Mouse (Mus musculus) left cerebral cortex, postnatal 36 days (tissue): ENCODE data around the gene Gar1. TPM values are rescaled to one million over a fixed set of nuclear protein-coding genes. Genes with fewer than 3 reads are reported as not detected.

Source experiments
- DNase-seq, 2 experiments: peaks; one replicate each; pipeline ENCODE4 v3.0.0; 2021 to 2022; ENCODE audit warnings: low spot score in 2 of 2, mixed read lengths in 1 of 2
- intact Hi-C: fragments of 180-260 bp; cut with DNase I; formaldehyde crosslinking; loops from one replicate; pipeline ENCODE4 v1.15.1; 2025
- total RNA-seq, 2 experiments: library from RNA; stranded (reverse); gene quantifications; 2 replicates each; pipeline ENCODE4 v1.2.3; 2021

Gar1 gene
- total RNA-seq, 2 experiments from 2014 or later, result 40.5 to 46.1 TPM

- intact Hi-C loops, result loop anchor here (5.0 kb wide), 1 partner anchor 255 kb away; no protein-coding TSS in a partner anchor
These were observed 8.9 kb downstream of the Gar1 start, which contains the start of gene Rrh for GRCm38 (mm10) chr3:129822206-129822775. Gene Rrh, minus strand, starts transcription at chr3:129822587.

GRCm38 (mm10) chr3:129821736-129822135 lies 9.5 kb downstream of the Gar1 start:
- DNase-seq, result no peak
- intact Hi-C loops, result loop anchor here (5.0 kb wide), 1 partner anchor 256 kb away; no protein-coding TSS in a partner anchor

More at GRCm38 (mm10) chr3:129822206-129822775, 8.9 kb downstream of the Gar1 start, which contains the start of gene Rrh:
- no peak for DNase-seq

GRCm38 (mm10) chr3:129820847-129821246 lies 10.3 kb downstream of the Gar1 start:
- intact Hi-C loops, result loop anchor here (5.0 kb wide), 1 partner anchor 256 kb away; no protein-coding TSS in a partner anchor

GRCm38 (mm10) chr3:129803765-129804164 lies 27.4 kb downstream of the Gar1 start, which contains the start of gene Lrit3:
Gene Lrit3, minus strand, starts transcription at chr3:129804030.
- no peak for DNase-seq
- intact Hi-C loops, result no loop called here

More at GRCm38 (mm10) chr3:129820847-129821246, 10.3 kb downstream of the Gar1 start:
- no peak for DNase-seq

- DNase-seq, result no peak
- intact Hi-C loops, result no loop called here
These were observed 32.2 kb downstream of the Gar1 start for GRCm38 (mm10) chr3:129799011-129799410.

GRCm38 (mm10) chr3:129798551-129798950 lies 32.6 kb downstream of the Gar1 start:
- no peak for DNase-seq
- intact Hi-C loops, result no loop called here

- intact Hi-C loops, result no loop called here
- no peak for DNase-seq
These were observed 33.9 kb downstream of the Gar1 start for GRCm38 (mm10) chr3:129797341-129797740.

GRCm38 (mm10) chr3:129793801-129794200 lies 37.4 kb downstream of the Gar1 start:
- intact Hi-C loops, result no loop called here
- DNase-seq, result no peak

GRCm38 (mm10) chr3:129782746-129783145 lies 48.5 kb downstream of the Gar1 start:
- intact Hi-C loops, result no loop called here
- DNase-seq, result no peak

GRCm38 (mm10) chr3:129781435-129781834 lies 49.8 kb downstream of the Gar1 start:
- intact Hi-C loops, result no loop called here
- no peak for DNase-seq

Other genes starting within 250 kb of the Gar1 start
- 1 to 10 TPM; 1.6 to 2.9 TPM for gene Egf, start 76.1 kb downstream of the Gar1 start, total RNA-seq
- gene Lrit3, start 27.4 kb downstream of the Gar1 start, total RNA-seq, result not detected
- gene Rrh, start 8.8 kb downstream of the Gar1 start, total RNA-seq, result under 1 TPM; 0.76 to 0.97 TPM
- not detected for gene Cfi, start 4.5 kb upstream of the Gar1 start, total RNA-seq
- gene Pla2g12a, start 47.2 kb upstream of the Gar1 start, total RNA-seq, result 10 to 100 TPM; 16.1 to 17.6 TPM
- 1 to 10 TPM; 4.1 TPM for gene Casp6, start 70.0 kb upstream of the Gar1 start, total RNA-seq
- gene Mcub, start 138.8 kb upstream of the Gar1 start, total RNA-seq, result 1 to 10 TPM; 1.2 to 2.9 TPM
- 10 to 100 TPM; 49.2 to 62.3 TPM for gene Sec24b, start 230.2 kb upstream of the Gar1 start, total RNA-seq